Mouse (Mus musculus): ENCODE results near the gene Inf2.

- TF ChIP-seq MEF2A (IDR thresholded peaks at IDR 0.05; ENCODE audit: borderline replicate concordance, low read depth, low read length) (no peak), CTCF (conservative IDR thresholded peaks at IDR 0.05 in 1 of 2, IDR thresholded peaks at IDR 0.05 in 1 of 2; ENCODE audit: low read depth in 2 of 2, low read length in 2 of 2) (no peak), HCFC1 (IDR thresholded peaks at IDR 0.05; ENCODE audit: low read depth, low read length) (no peak), MYC (IDR thresholded peaks at IDR 0.05; ENCODE audit: low read depth, low read length) (no peak), BHLHE40 (IDR thresholded peaks at IDR 0.05; ENCODE audit: low read depth, low read length) (no peak), USF1 (IDR thresholded peaks at IDR 0.05; ENCODE audit: low read depth, low read length) (no peak), TCF12 (IDR thresholded peaks at IDR 0.05; ENCODE audit: low read depth, low read length) (no peak), UBTF (IDR thresholded peaks at IDR 0.05; ENCODE audit: low read depth, low read length) (no peak), EP300 (IDR thresholded peaks at IDR 0.05; ENCODE audit: low read length) (no peak), MAZ (IDR thresholded peaks at IDR 0.05; ENCODE audit: low read depth, low read length) (no peak), POLR2A (IDR thresholded peaks at IDR 0.05; ENCODE audit: low read depth, low read length) (no peak), USF2 (conservative IDR thresholded peaks at IDR 0.05; ENCODE audit: low read depth, low read length) (no peak)
These were observed 46.2 kb upstream of the Inf2 start for GRCm38 (mm10) chr12:112542257-112542919.

All from CH12.LX (cell line).